Mouse (Mus musculus) midbrain, postnatal 0 days (tissue): Measurements from ENCODE around the gene Hoxb6. TPM values are rescaled to one million over a fixed set of nuclear protein-coding genes. Genes with fewer than 3 reads are reported as not detected.

Source experiments
- ATAC-seq: fragments of 200-750 bp; cut with Nextera tagmentation; 2 replicates; pipeline ENCODE4 v1.8.0; 2017; ENCODE audit warnings: moderate number of reproducible peaks, mild to moderate bottlenecking, moderate TSS enrichment, moderate library complexity; ENCODE audit not compliant: low FRiP score
- DNase-seq: peaks from one replicate; pipeline ENCODE4 v3.0.0-alpha.2; 2015; ENCODE audit warnings: low spot score
- H3K27ac ChIP-seq: fragments of 300-500 bp; sonication (generic); 2 replicates; pipeline ENCODE4 v1.5.1; 2014; ENCODE audit warnings: low read depth, mild to moderate bottlenecking, low read length, mixed read lengths
- H3K27me3 ChIP-seq: fragments of 300-500 bp; sonication (generic); 2 replicates; pipeline ENCODE4 v1.6.1; 2014; ENCODE audit warnings: low read length, control low read depth, mixed read lengths; ENCODE audit not compliant: insufficient read depth
- H3K36me3 ChIP-seq: fragments of 300-500 bp; sonication (generic); 2 replicates; pipeline ENCODE4 v1.6.1; 2014; ENCODE audit warnings: low read length, control low read depth, mixed read lengths; ENCODE audit not compliant: insufficient read depth
- H3K4me1 ChIP-seq: fragments of 300-500 bp; sonication (generic); 2 replicates; pipeline ENCODE4 v1.6.1; 2014; ENCODE audit warnings: mild to moderate bottlenecking, control low read depth, antibody characterized with exemption, low read length, mixed read lengths; ENCODE audit not compliant: insufficient read depth
- H3K4me2 ChIP-seq: fragments of 300-500 bp; sonication (generic); 2 replicates; pipeline ENCODE4 v1.6.1; 2014; ENCODE audit warnings: low read depth, mild to moderate bottlenecking, low read length, mixed read lengths; ENCODE audit not compliant: poor library complexity, severe bottlenecking
- H3K4me3 ChIP-seq: fragments of 300-500 bp; sonication (generic); 2 replicates; pipeline ENCODE4 v1.5.1; 2014; ENCODE audit warnings: low read depth, mild to moderate bottlenecking, low read length, moderate library complexity
- H3K9ac ChIP-seq: fragments of 300-500 bp; sonication (generic); replicated peaks from 2 replicates; pipeline ENCODE4 v1.6.1; 2014; ENCODE audit warnings: mild to moderate bottlenecking, low read length, moderate library complexity, mixed read lengths; ENCODE audit not compliant: poor library complexity, severe bottlenecking
- H3K9me3 ChIP-seq: fragments of 300-500 bp; sonication (generic); 2 replicates; pipeline ENCODE4 v1.6.1; 2016; ENCODE audit warnings: low read length, control low read depth
- CTCF ChIP-seq: IDR thresholded peaks from 2 replicates; pipeline ENCODE4 v1.5.1; 2016; ENCODE audit warnings: antibody characterized with exemption, mild to moderate bottlenecking
- WGBS: fragments of 180-500 bp; shearing (Covaris S2); extraction: QIAGEN DNeasy Blood & Tissue Kit; methylation state at CpG from one replicate; pipeline ENCODE4 v1.1.7; 2014; 5-methylcytosine and 5-hydroxymethylcytosine counted together
- polyA plus RNA-seq: library from polyadenylated mRNA; unstranded; fragments of >200 nt; fragmentation: Nextera tagmentation; extraction: Ambion mirVana; gene quantifications from 2 replicates; pipeline ENCODE4 v1.2.1, GENCODE M21; 2015
- total RNA-seq: library from RNA; depleted of rRNA; stranded (reverse); fragments of >200 nt; gene quantifications from 2 replicates; pipeline ENCODE4 v1.2.3, GENCODE M21; 2014

The Hoxb6 gene
- total and polyA plus RNA-seq, 2 experiments from 2014 or later: 0.22 TPM; not detected in 1

DNA sequence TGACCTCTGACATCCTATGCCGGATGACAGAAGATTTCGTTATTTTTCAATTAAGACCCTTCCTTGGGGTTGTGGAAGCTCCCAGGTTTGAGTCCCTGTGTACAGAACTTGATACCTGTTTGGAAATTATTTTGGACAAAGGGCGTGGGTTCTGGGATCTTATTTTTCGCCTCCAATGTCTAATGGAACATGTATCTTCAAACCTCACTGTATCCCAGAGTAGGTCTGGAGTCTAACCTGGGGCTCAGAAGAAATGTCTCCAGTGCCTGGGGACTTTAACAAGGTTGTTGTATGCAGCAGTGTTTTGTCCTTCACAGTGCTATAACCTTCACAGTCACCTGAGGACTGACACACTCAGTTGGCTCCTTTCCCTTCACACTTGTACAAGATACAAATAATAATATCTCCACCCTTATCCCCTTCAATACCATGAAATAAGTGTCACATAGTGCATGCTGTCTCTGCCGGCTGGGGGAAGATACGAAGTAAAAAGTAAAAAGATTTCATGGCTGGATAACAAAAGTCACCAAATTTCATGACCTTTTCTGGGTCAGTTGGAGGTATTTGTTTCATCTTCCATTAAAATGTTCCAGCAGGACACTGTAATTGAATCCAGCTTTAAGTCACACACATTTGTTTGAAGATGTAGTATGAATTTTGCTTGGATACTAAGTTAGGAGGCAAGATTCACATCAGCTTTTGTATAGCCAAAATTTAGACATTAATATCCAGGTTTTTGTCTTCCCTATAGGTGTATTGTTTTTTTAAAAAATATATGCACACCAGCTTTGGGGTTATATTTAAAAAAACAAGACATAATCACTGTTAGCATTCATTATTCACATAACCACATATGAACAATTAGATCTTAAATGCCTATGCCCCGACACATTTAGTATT lies 25.0 kb upstream of the Hoxb6 start:
- Histone ChIP-seq H3K9ac (no peak overlapping the region), H3K4me2 (no peak overlapping the region), H3K36me3 (no peaks in the 10 kb centered on the region), H3K4me3 (no peak overlapping the region), H3K9me3 (no peaks in the 10 kb centered on the region), H3K4me1 (no peaks in the 10 kb centered on the region), H3K27me3 (peaks cover 94% of the 10 kb centered on the region), H3K27ac (no peak overlapping the region)
- no peak for ATAC-seq
- TF ChIP-seq CTCF: no peak
- 10% methylated on average over 7 of the region's 7 CpGs for WGBS
- no peak for DNase-seq

- no peak overlapping the region for H3K9ac ChIP-seq
Measured at GRCm38 (mm10) chr11:96268031-96268745, 24.1 kb upstream of the Hoxb6 start.

GRCm38 (mm10) chr11:96269869-96270268 lies 22.4 kb upstream of the Hoxb6 start:
- Histone ChIP-seq H3K4me2 (no peak overlapping the region), H3K9me3 (no peaks in the 10 kb centered on the region), H3K36me3 (no peaks in the 10 kb centered on the region), H3K4me1 (no peaks in the 10 kb centered on the region), H3K27ac (no peak overlapping the region), H3K27me3 (peaks cover 95% of the 10 kb centered on the region), H3K4me3 (no peak overlapping the region), H3K9ac (no peak overlapping the region)
- 1% methylated on average over 19 of the region's 19 CpGs for WGBS
- DNase-seq (no peak), ATAC-seq (no peak)
- no peak for TF ChIP-seq CTCF

More at GRCm38 (mm10) chr11:96268031-96268745, 24.1 kb upstream of the Hoxb6 start:
- peaks cover 94% of the 10 kb centered on the region for H3K27me3 ChIP-seq
- TF ChIP-seq CTCF: no peak
- no peaks in the 10 kb centered on the region for H3K4me1 ChIP-seq
- WGBS: 3% methylated on average over 1 of the region's 1 CpGs
- no peak overlapping the region for H3K4me2 ChIP-seq
- H3K36me3 ChIP-seq: no peaks in the 10 kb centered on the region
- no peak overlapping the region for H3K4me3 ChIP-seq
- DNase-seq (no peak), ATAC-seq (no peak)
- H3K9me3 ChIP-seq: no peaks in the 10 kb centered on the region
- H3K27ac ChIP-seq: no peak overlapping the region

DNA sequence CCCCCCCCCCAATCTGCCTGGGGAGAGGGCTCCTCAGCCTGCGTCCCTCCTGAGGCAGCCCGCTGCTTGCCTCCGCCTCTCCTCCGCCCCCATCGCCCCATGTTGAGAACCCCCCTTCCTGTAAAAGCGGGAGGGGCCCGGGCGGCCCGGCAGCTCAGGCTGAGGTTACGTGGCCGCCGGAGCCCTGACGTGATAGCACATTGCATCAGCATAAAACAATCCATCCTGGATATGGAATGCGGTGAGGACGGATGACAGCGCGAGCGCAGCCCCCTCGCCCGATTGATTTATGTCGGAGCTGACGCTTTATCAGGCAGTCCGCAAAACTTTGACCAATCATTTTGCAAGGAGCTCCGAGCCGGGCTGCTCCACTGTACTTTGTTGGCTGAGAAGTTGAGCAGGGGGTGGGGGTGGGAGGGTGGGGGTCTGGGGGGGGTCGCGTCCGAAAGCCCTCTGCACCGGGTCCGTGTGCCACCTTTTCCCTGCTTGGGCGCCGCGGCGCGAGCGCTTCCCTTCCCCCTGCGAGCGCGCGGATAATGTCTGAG lies 21.2 kb upstream of the Hoxb6 start, which contains the start of gene Hoxb9:
Hoxb9 (plus strand) TSS at position 462 of the 545 bp plus-strand sequence.
- Histone ChIP-seq H3K4me1 (no peaks in the 10 kb centered on the region), H3K27me3 (peaks cover 97% of the 10 kb centered on the region), H3K4me2 (peak within 1 kb of the TSS; percentile 4; the same call in 1 of the 2 replicates), H3K9ac (no peak within 1 kb of the TSS), H3K27ac (no peak within 1 kb of the TSS), H3K9me3 (no peaks in the 10 kb centered on the region), H3K4me3 (no peak within 1 kb of the TSS), H3K36me3 (no peaks in the 10 kb centered on the region)
- DNase-seq (no peak), ATAC-seq (no peak)
- under 1% methylated on average over 35 of the region's 40 CpGs for WGBS
- TF ChIP-seq CTCF: no peak

DNA sequence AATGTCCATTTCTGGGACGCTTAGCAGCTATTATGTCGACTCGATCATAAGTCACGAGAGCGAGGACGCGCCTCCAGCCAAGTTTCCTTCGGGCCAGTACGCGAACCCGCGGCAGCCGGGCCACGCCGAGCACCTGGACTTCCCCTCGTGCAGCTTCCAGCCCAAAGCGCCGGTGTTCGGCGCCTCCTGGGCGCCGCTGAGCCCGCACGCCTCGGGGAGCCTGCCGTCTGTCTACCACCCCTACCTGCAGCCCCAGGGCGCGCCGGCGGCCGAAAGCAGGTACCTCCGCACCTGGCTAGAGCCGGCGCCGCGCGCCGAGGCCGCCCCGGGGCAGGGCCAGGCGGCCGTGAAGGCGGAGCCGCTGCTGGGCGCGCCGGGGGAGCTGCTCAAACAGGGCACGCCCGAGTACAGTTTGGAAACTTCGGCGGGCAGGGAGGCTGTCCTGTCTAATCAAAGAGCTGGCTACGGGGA lies 20.7 kb upstream of the Hoxb6 start:
- no peak overlapping the region for H3K4me2 ChIP-seq
- no peak overlapping the region for H3K4me3 ChIP-seq
- no peaks in the 10 kb centered on the region for H3K9me3 ChIP-seq
- peaks cover 97% of the 10 kb centered on the region for H3K27me3 ChIP-seq
- H3K27ac ChIP-seq: no peak overlapping the region
- no peaks in the 10 kb centered on the region for H3K4me1 ChIP-seq
- H3K36me3 ChIP-seq: no peaks in the 10 kb centered on the region
- no peak overlapping the region for H3K9ac ChIP-seq
- DNase-seq (no peak), ATAC-seq (no peak)
- no peak for TF ChIP-seq CTCF
- under 1% methylated on average over 46 of the region's 52 CpGs for WGBS
